Mouse (Mus musculus): ENCODE measurements at regions not wholly inside any gene's neighbourhood (a gene's known extent, or its start where the extent isn't known, plus 50 kb on each side); places are given as distances from the start of the nearest gene placed in this dataset.

DNA sequence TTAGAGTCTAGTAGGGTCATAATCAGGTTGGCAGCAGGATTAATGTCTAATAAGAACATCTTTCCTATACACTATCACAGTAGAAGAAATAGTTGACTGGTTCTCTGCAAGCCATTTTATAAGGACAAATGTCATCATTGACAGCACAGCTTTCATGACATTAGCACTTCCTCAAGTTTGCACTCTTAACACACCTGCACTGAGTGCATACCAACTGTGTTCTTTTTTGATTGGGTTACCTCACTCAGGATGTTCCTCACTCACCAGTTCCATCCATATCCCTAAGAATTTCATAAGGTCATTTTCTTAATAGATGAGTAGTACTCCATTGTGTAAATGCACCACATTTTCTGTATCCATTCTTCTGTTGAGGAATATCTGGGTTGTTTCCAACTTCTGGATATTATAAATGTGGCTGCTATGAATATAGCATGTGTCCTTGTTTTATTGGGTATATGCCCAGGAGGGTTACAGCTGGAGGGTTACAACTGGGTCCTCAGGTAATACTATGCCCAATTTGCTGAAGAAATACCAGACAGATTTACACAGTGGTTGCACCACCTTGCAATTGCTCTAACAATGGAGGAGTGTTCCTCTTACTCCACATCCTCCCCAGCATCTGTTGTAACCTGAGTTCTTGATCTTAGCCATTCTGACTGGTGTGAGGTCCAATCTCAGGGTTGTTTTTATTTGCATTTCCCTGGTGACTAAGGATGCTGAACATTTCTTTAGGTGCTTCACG, 1285.3 kb upstream of the Zeb2 start:
- no peak for TF ChIP-seq CTCF (IDR thresholded peaks at IDR 0.05; ENCODE audit: control insufficient read depth, insufficient read depth, low read length)
- no peak for TF ChIP-seq POLR2A (IDR thresholded peaks at IDR 0.05; ENCODE audit: borderline replicate concordance, control insufficient read depth, low read depth, low read length)
